Mouse (Mus musculus): ENCODE data around the gene Nsg2. TPM values are rescaled to one million over a fixed set of nuclear protein-coding genes. Genes with fewer than 3 reads are reported as not detected.
"Not testable (repeated sequence)": the region's sequence is repeated elsewhere in the genome, so short reads cannot be mapped to it uniquely, and the experiment has no call there.

Nsg2 gene
- polyA plus RNA-seq, 1 experiment, result not detected

GRCm38 (mm10) chr11:32001181-32001910 is 1.1 kb downstream of the Nsg2 start:
- H3K4me3 ChIP-seq (ENCODE audit: insufficient read depth, low read depth, low read length), result no peak overlapping the region
- H3K27ac ChIP-seq (replicated peaks; ENCODE audit: low read depth, low read length), result no peak overlapping the region
- no peaks in the 10 kb centered on the region for H3K4me1 ChIP-seq (ENCODE audit: control insufficient read depth, insufficient read depth, insufficient read length, low read length)

GRCm38 (mm10) chr11:32002670-32003072 is 2.4 kb downstream of the Nsg2 start:
- no peak overlapping the region for H3K4me3 ChIP-seq (ENCODE audit: insufficient read depth, low read depth, low read length)
- no peaks in the 10 kb centered on the region for H3K4me1 ChIP-seq (ENCODE audit: control insufficient read depth, insufficient read depth, insufficient read length, low read length)
- H3K27ac ChIP-seq (replicated peaks; ENCODE audit: low read depth, low read length), result no peak overlapping the region

GRCm38 (mm10) chr11:32008049-32008448 is 7.8 kb downstream of the Nsg2 start:
- not testable (repeated sequence) for H3K4me3 ChIP-seq (ENCODE audit: insufficient read depth, low read depth, low read length)

GRCm38 (mm10) chr11:32008852-32009251 is 8.6 kb downstream of the Nsg2 start:
- Histone ChIP-seq H3K27ac (replicated peaks; ENCODE audit: low read depth, low read length) (no peak overlapping the region), H3K4me3 (ENCODE audit: insufficient read depth, low read depth, low read length) (no peak overlapping the region), H3K4me1 (ENCODE audit: control insufficient read depth, insufficient read depth, insufficient read length, low read length) (no peaks in the 10 kb centered on the region)

More at GRCm38 (mm10) chr11:32008049-32008448, 7.8 kb downstream of the Nsg2 start:
- H3K4me1 ChIP-seq (ENCODE audit: control insufficient read depth, insufficient read depth, insufficient read length, low read length); H3K27ac ChIP-seq (replicated peaks; ENCODE audit: low read depth, low read length): not testable (repeated sequence)

- Histone ChIP-seq H3K27ac (replicated peaks; ENCODE audit: low read depth, low read length) (no peak overlapping the region), H3K4me1 (ENCODE audit: control insufficient read depth, insufficient read depth, insufficient read length, low read length) (no peaks in the 10 kb centered on the region), H3K4me3 (ENCODE audit: insufficient read depth, low read depth, low read length) (no peak overlapping the region)
These were observed 9.8 kb downstream of the Nsg2 start for GRCm38 (mm10) chr11:32009961-32010662.

- H3K4me1 ChIP-seq (ENCODE audit: control insufficient read depth, insufficient read depth, insufficient read length, low read length), result no peaks in the 10 kb centered on the region
These were observed 10.4 kb downstream of the Nsg2 start for GRCm38 (mm10) chr11:32010663-32010970.

GRCm38 (mm10) chr11:32011867-32012603 is 11.8 kb downstream of the Nsg2 start:
- Histone ChIP-seq H3K4me1 (ENCODE audit: control insufficient read depth, insufficient read depth, insufficient read length, low read length) (no peaks in the 10 kb centered on the region), H3K27ac (replicated peaks; ENCODE audit: low read depth, low read length) (no peak overlapping the region), H3K4me3 (ENCODE audit: insufficient read depth, low read depth, low read length) (no peak overlapping the region)

More at GRCm38 (mm10) chr11:32010663-32010970, 10.4 kb downstream of the Nsg2 start:
- Histone ChIP-seq H3K27ac (replicated peaks; ENCODE audit: low read depth, low read length) (no peak overlapping the region), H3K4me3 (ENCODE audit: insufficient read depth, low read depth, low read length) (no peak overlapping the region)

- H3K4me1 ChIP-seq (ENCODE audit: control insufficient read depth, insufficient read depth, insufficient read length, low read length), result no peaks in the 10 kb centered on the region
- no peak overlapping the region for H3K27ac ChIP-seq (replicated peaks; ENCODE audit: low read depth, low read length)
- H3K4me3 ChIP-seq (ENCODE audit: insufficient read depth, low read depth, low read length), result no peak overlapping the region
These were observed 12.8 kb downstream of the Nsg2 start for GRCm38 (mm10) chr11:32013014-32013427.

GRCm38 (mm10) chr11:32013561-32013960 is 13.3 kb downstream of the Nsg2 start:
- H3K4me3 ChIP-seq (ENCODE audit: insufficient read depth, low read depth, low read length), result no peak overlapping the region
- H3K4me1 ChIP-seq (ENCODE audit: control insufficient read depth, insufficient read depth, insufficient read length, low read length), result no peaks in the 10 kb centered on the region
- H3K27ac ChIP-seq (replicated peaks; ENCODE audit: low read depth, low read length), result no peak overlapping the region

GRCm38 (mm10) chr11:32018201-32018600 is 17.9 kb downstream of the Nsg2 start:
- Histone ChIP-seq H3K27ac (replicated peaks; ENCODE audit: low read depth, low read length) (no peak overlapping the region), H3K4me1 (ENCODE audit: control insufficient read depth, insufficient read depth, insufficient read length, low read length) (no peaks in the 10 kb centered on the region), H3K4me3 (ENCODE audit: insufficient read depth, low read depth, low read length) (no peak overlapping the region)

- H3K4me3 ChIP-seq (ENCODE audit: insufficient read depth, low read depth, low read length), result no peak overlapping the region
- H3K4me1 ChIP-seq (ENCODE audit: control insufficient read depth, insufficient read depth, insufficient read length, low read length), result no peaks in the 10 kb centered on the region
- H3K27ac ChIP-seq (replicated peaks; ENCODE audit: low read depth, low read length), result no peak overlapping the region
These were observed 20.0 kb downstream of the Nsg2 start for GRCm38 (mm10) chr11:32020031-32020965.

- no peak overlapping the region for H3K4me3 ChIP-seq (ENCODE audit: insufficient read depth, low read depth, low read length)
- no peaks in the 10 kb centered on the region for H3K4me1 ChIP-seq (ENCODE audit: control insufficient read depth, insufficient read depth, insufficient read length, low read length)
- no peak overlapping the region for H3K27ac ChIP-seq (replicated peaks; ENCODE audit: low read depth, low read length)
These were observed 26.4 kb downstream of the Nsg2 start for GRCm38 (mm10) chr11:32026634-32027033.

- H3K27ac ChIP-seq (replicated peaks; ENCODE audit: low read depth, low read length), result no peak overlapping the region
- no peaks in the 10 kb centered on the region for H3K4me1 ChIP-seq (ENCODE audit: control insufficient read depth, insufficient read depth, insufficient read length, low read length)
- H3K4me3 ChIP-seq (ENCODE audit: insufficient read depth, low read depth, low read length), result no peak overlapping the region
These were observed 27.4 kb downstream of the Nsg2 start for GRCm38 (mm10) chr11:32027474-32028342.

- Histone ChIP-seq H3K4me1 (ENCODE audit: control insufficient read depth, insufficient read depth, insufficient read length, low read length) (no peaks in the 10 kb centered on the region), H3K4me3 (ENCODE audit: insufficient read depth, low read depth, low read length) (no peak overlapping the region), H3K27ac (replicated peaks; ENCODE audit: low read depth, low read length) (no peak overlapping the region)
These were observed 28.3 kb downstream of the Nsg2 start for GRCm38 (mm10) chr11:32028605-32029004.

All from brown adipose tissue, adult 24 weeks (tissue).